Mouse (Mus musculus) myocyte (in vitro differentiated cells): ENCODE measurements around the gene Fbxo34. TPM values are rescaled to one million over a fixed set of nuclear protein-coding genes. Genes with fewer than 3 reads are reported as not detected.

Experiments
- H3K27me3 ChIP-seq: one replicate; pipeline ENCODE4 v1.6.1; 2011; ENCODE audit not compliant: control insufficient read depth, insufficient read depth, insufficient read length
- H3K36me3 ChIP-seq: one replicate; pipeline ENCODE4 v1.6.1; 2011; ENCODE audit not compliant: control insufficient read depth, insufficient read depth
- H3K4me2 ChIP-seq: one replicate; pipeline ENCODE4 v1.6.1; 2011; ENCODE audit warnings: low read depth, control low read depth
- H3K4me3 ChIP-seq: one replicate; pipeline ENCODE4 v1.5.1; 2011; ENCODE audit warnings: mild to moderate bottlenecking, control low read depth, moderate library complexity
- H3K79me2 ChIP-seq: one replicate; pipeline ENCODE4 v1.6.1; 2011; ENCODE audit not compliant: control insufficient read depth, insufficient read depth
- H3ac ChIP-seq: one replicate; pipeline ENCODE4 v1.6.1; 2011; ENCODE audit not compliant: control insufficient read depth, insufficient read length
- CEBPB ChIP-seq: IDR thresholded peaks from 2 replicates; pipeline ENCODE4 v1.6.1; 2011; ENCODE audit warnings: mild to moderate bottlenecking, moderate library complexity; ENCODE audit not compliant: poor library complexity, insufficient read depth, severe bottlenecking
- E2F4 ChIP-seq: IDR thresholded peaks from one replicate; pipeline ENCODE4 v1.6.1; 2011; ENCODE audit warnings: mild to moderate bottlenecking, control low read depth, moderate library complexity; ENCODE audit not compliant: insufficient read depth
- MAX ChIP-seq: IDR thresholded peaks from one replicate; pipeline ENCODE4 v1.6.1; 2011; ENCODE audit warnings: low read depth, mild to moderate bottlenecking, control low read depth
- MYOD1 ChIP-seq, 3 experiments: IDR thresholded peaks; one replicate each; pipeline ENCODE4 v1.6.1; 2011; ENCODE audit warnings: control low read depth in 2 of 3, low read depth in 2 of 3, mild to moderate bottlenecking in 2 of 3, moderate library complexity in 1 of 3; ENCODE audit not compliant: insufficient read length in 2 of 3, control insufficient read depth in 1 of 3
- MYOG ChIP-seq, 3 experiments: IDR thresholded peaks; one replicate each; pipeline ENCODE4 v1.6.1; 2011; ENCODE audit warnings: control low read depth in 2 of 3, low read depth in 2 of 3, mild to moderate bottlenecking in 2 of 3; ENCODE audit not compliant: insufficient read length in 2 of 3, control insufficient read depth in 1 of 3, insufficient read depth in 1 of 3
- POLR2A ChIP-seq: IDR thresholded peaks from one replicate; pipeline ENCODE4 v1.6.1; 2011; ENCODE audit warnings: low read depth, mild to moderate bottlenecking, control low read depth, moderate library complexity; ENCODE audit not compliant: insufficient read length
- POLR2AphosphoS2 ChIP-seq: IDR thresholded peaks from one replicate; pipeline ENCODE4 v1.6.1; 2011; ENCODE audit warnings: low read depth, control low read depth; ENCODE audit not compliant: insufficient read length
- REST ChIP-seq: IDR thresholded peaks from one replicate; pipeline ENCODE4 v1.6.1; 2011; ENCODE audit warnings: mild to moderate bottlenecking, control low read depth, moderate library complexity; ENCODE audit not compliant: insufficient read depth, insufficient read length
- SRF ChIP-seq: IDR thresholded peaks from one replicate; pipeline ENCODE4 v1.6.1; 2011; ENCODE audit warnings: low read depth; ENCODE audit not compliant: control insufficient read depth, insufficient read length
- TCF12 ChIP-seq: IDR thresholded peaks from one replicate; pipeline ENCODE4 v1.6.1; 2011; ENCODE audit warnings: mild to moderate bottlenecking, control low read depth; ENCODE audit not compliant: poor library complexity, insufficient read depth, severe bottlenecking
- TCF3 ChIP-seq: IDR thresholded peaks from one replicate; pipeline ENCODE4 v1.6.1; 2011; ENCODE audit warnings: low read depth, control low read depth; ENCODE audit not compliant: insufficient read length
- USF1 ChIP-seq: IDR thresholded peaks from one replicate; pipeline ENCODE4 v1.6.1; 2011; ENCODE audit warnings: low read depth, mild to moderate bottlenecking, control low read depth, moderate library complexity
- polyA plus RNA-seq: library from polyadenylated mRNA; unstranded; fragments of >200 nt; fragmentation: generic; extraction: Trizol; gene quantifications from one replicate; pipeline ENCODE4 v1.2.1, GENCODE M21; 2012; ENCODE audit warnings: missing spikeins

Gene Fbxo34
- polyA plus RNA-seq, 1 experiment = 10.7 TPM

GRCm38 (mm10) chr14:47419034-47419625 is 31.1 kb upstream of the Fbxo34 start:
- Histone ChIP-seq H3ac (no peak overlapping the region), H3K36me3 (peaks cover 9% of the 10 kb centered on the region), H3K4me2 (no peak overlapping the region), H3K27me3 (no peaks in the 10 kb centered on the region), H3K79me2 (peaks cover 12% of the 10 kb centered on the region), H3K4me3 (peak overlapping the region; percentile 63)
- TF ChIP-seq MAX (no peak), USF1 (no peak), CEBPB (no peak), POLR2AphosphoS2 (no peak), REST (no peak), TCF3 (no peak), SRF (no peak), MYOD1 (IDR thresholded peaks at IDR 0.05; ENCODE audit: control insufficient read depth in 1 of 3, insufficient read length in 2 of 3, low read depth in 2 of 3) (no peak), TCF12 (no peak)

- no peak overlapping the region for H3K4me3 ChIP-seq
- peaks cover 12% of the 10 kb centered on the region for H3K79me2 ChIP-seq
- H3K36me3 ChIP-seq = peaks cover 5% of the 10 kb centered on the region
- no peak overlapping the region for H3K4me2 ChIP-seq
- no peak overlapping the region for H3ac ChIP-seq
- no peaks in the 10 kb centered on the region for H3K27me3 ChIP-seq
- TF ChIP-seq POLR2A (no peak), SRF (no peak), MYOD1 (IDR thresholded peaks at IDR 0.05; ENCODE audit: control insufficient read depth in 1 of 3, insufficient read length in 2 of 3, low read depth in 2 of 3) (no peak), REST (no peak), POLR2AphosphoS2 (no peak), MYOG (IDR thresholded peaks at IDR 0.05; ENCODE audit: control insufficient read depth in 1 of 3, insufficient read depth in 1 of 3, insufficient read length in 2 of 3, low read depth in 2 of 3) (no peak), MAX (no peak), TCF3 (no peak), TCF12 (no peak), USF1 (no peak), E2F4 (no peak), CEBPB (no peak)
Observed at GRCm38 (mm10) chr14:47419723-47420276, 30.4 kb upstream of the Fbxo34 start.

- TF ChIP-seq USF1 = no peak
- TF ChIP-seq MYOG (IDR thresholded peaks at IDR 0.05; ENCODE audit: control insufficient read depth in 1 of 3, insufficient read depth in 1 of 3, insufficient read length in 2 of 3, low read depth in 2 of 3) = no peak
- TF ChIP-seq CEBPB = no peak
- no peak for TF ChIP-seq TCF3
- TF ChIP-seq MAX = no peak
- no peak for TF ChIP-seq SRF
- TF ChIP-seq POLR2A = no peak
- no peak for TF ChIP-seq TCF12
- no peak for TF ChIP-seq REST
- no peak for TF ChIP-seq MYOD1 (IDR thresholded peaks at IDR 0.05; ENCODE audit: control insufficient read depth in 1 of 3, insufficient read length in 2 of 3, low read depth in 2 of 3)
- no peak for TF ChIP-seq POLR2AphosphoS2
- no peak for TF ChIP-seq E2F4
Observed at GRCm38 (mm10) chr14:47421606-47422005, 28.6 kb upstream of the Fbxo34 start.

GRCm38 (mm10) chr14:47422466-47422865 is 27.8 kb upstream of the Fbxo34 start:
- Histone ChIP-seq H3ac (no peak overlapping the region), H3K79me2 (peaks cover 2% of the 10 kb centered on the region), H3K36me3 (no peaks in the 10 kb centered on the region), H3K27me3 (no peaks in the 10 kb centered on the region), H3K4me2 (no peak overlapping the region), H3K4me3 (no peak overlapping the region)
- TF ChIP-seq REST = no peak

More at GRCm38 (mm10) chr14:47421606-47422005, 28.6 kb upstream of the Fbxo34 start:
- Histone ChIP-seq H3K79me2 (peaks cover 7% of the 10 kb centered on the region), H3K27me3 (no peaks in the 10 kb centered on the region), H3ac (no peak overlapping the region), H3K4me2 (no peak overlapping the region), H3K36me3 (no peaks in the 10 kb centered on the region), H3K4me3 (no peak overlapping the region)

- no peak overlapping the region for H3ac ChIP-seq
- no peak for TF ChIP-seq CEBPB
- no peak for TF ChIP-seq MAX
- TF ChIP-seq REST = no peak
- no peak for TF ChIP-seq MYOG (IDR thresholded peaks at IDR 0.05; ENCODE audit: control insufficient read depth in 1 of 3, insufficient read depth in 1 of 3, insufficient read length in 2 of 3, low read depth in 2 of 3)
- no peak for TF ChIP-seq TCF3
- H3K36me3 ChIP-seq = no peaks in the 10 kb centered on the region
- no peaks in the 10 kb centered on the region for H3K27me3 ChIP-seq
- H3K4me2 ChIP-seq = no peak overlapping the region
- no peaks in the 10 kb centered on the region for H3K79me2 ChIP-seq
- H3K4me3 ChIP-seq = no peak overlapping the region
Observed at GRCm38 (mm10) chr14:47432987-47433386, 17.2 kb upstream of the Fbxo34 start.
